Comparison of ENCODE assay signal across 24 mouse cellular contexts in genomic region chr3:89380291-89380690, GRCm38 (mm10). TPM values are rescaled to one million over a fixed set of nuclear protein-coding genes. Genes with fewer than 3 reads are reported as not detected.
"Had no signal": no experiment of that assay in that cellular context is flagged by ENCODE, and none has a peak within 500 bp of the region (broad histone marks: within the 10 kb centered on the region; RNA-seq: fewer than 3 reads in every experiment).

No protein-coding gene starts in this region.

- H3K27me3 ChIP-seq: liver, embryonic 13.5 days; midbrain, embryonic 13.5 days; neural tube, embryonic 12.5 days; neural tube, embryonic 15.5 days had no signal

- H3K36me3 ChIP-seq: midbrain, embryonic 13.5 days; neural tube, embryonic 12.5 days; neural tube, embryonic 15.5 days had no signal

- H3K9me3 ChIP-seq: liver, embryonic 13.5 days; midbrain, embryonic 13.5 days; neural tube, embryonic 12.5 days; neural tube, embryonic 15.5 days had no signal

- H3K4me2 ChIP-seq: liver, embryonic 13.5 days; midbrain, embryonic 13.5 days; neural tube, embryonic 12.5 days; neural tube, embryonic 15.5 days had no signal

- DNase-seq: kidney, adult 2 months; kidney, postnatal 25 days; layer of hippocampus, adult 9-11 months; liver, embryonic 13.5 days; lung, adult 2 months; right cerebral cortex, adult 18-20 months; right cerebral cortex, postnatal 14 days; right cerebral cortex, postnatal 4 days had no signal

- ATAC-seq: inflammation-experienced regulatory T-cells, adult 6 months; intestine, embryonic 16.5 days; midbrain, embryonic 13.5 days had no signal

- H3K27ac ChIP-seq: kidney, postnatal 0 days; layer of hippocampus, adult 2 months; liver, embryonic 13.5 days; macrophage; midbrain, embryonic 13.5 days; neural tube, embryonic 12.5 days; neural tube, embryonic 15.5 days had no signal

- H3K4me3 ChIP-seq: layer of hippocampus, adult 2 months; liver, embryonic 13.5 days; midbrain, embryonic 13.5 days; neural tube, embryonic 12.5 days; neural tube, embryonic 15.5 days had no signal

- H3K9ac ChIP-seq: liver, embryonic 13.5 days; midbrain, embryonic 13.5 days; neural tube, embryonic 12.5 days; neural tube, embryonic 15.5 days had no signal

RNA-seq across cellular contexts. Expression of gene Dcst1, which starts 15.2 kb away (rescaled TPM):
- polyA plus RNA-seq: liver, embryonic 13.5 days; lung, adult 2 months; macrophage had no signal

RNA-seq across cellular contexts. Expression of gene Dcst2, which starts 18.5 kb away (rescaled TPM):
- polyA plus RNA-seq: liver, adult 2 months; macrophage had no signal

RNA-seq across cellular contexts. Expression of gene Lenep, which starts 22.3 kb away (rescaled TPM):
- polyA plus RNA-seq: intestine, embryonic 16.5 days; kidney, adult 2 months; kidney, embryonic 14.5 days; large intestine, adult 2 months; liver, adult 2 months; liver, embryonic 13.5 days; liver, embryonic 16.5 days; lung, embryonic 16.5 days; macrophage; midbrain, postnatal 0 days; stomach, embryonic 16.5 days; testis, adult 2 months had no signal
